Mouse (Mus musculus): ENCODE measurements around the gene Ncl.

GRCm38 (mm10) chr1:86408515-86408914 is 49.3 kb upstream of the Ncl start:
- TF ChIP-seq GATA1 (IDR thresholded peaks at IDR 0.05; ENCODE audit: low read length) (no peak), TAL1 (IDR thresholded peaks at IDR 0.05; ENCODE audit: low read length) (no peak)

All from erythroblast, embryonic 14.5 days (primary cell).